Mouse (Mus musculus): Measurements from ENCODE around the gene Tmbim4. TPM values are rescaled to one million over a fixed set of nuclear protein-coding genes. Genes with fewer than 3 reads are reported as not detected.

Gene Tmbim4
- total and polyA plus RNA-seq, 2 experiments from 2014 or later: 92.7 to 143 TPM

- no peak overlapping the region for H3K4me3 ChIP-seq (ENCODE audit: low read length)
- no peaks in the 10 kb centered on the region for H3K4me1 ChIP-seq (ENCODE audit: insufficient read depth, low read length)
- no peaks in the 10 kb centered on the region for H3K36me3 ChIP-seq (ENCODE audit: insufficient read depth, low read length)
- no peak for ATAC-seq
- H3K27ac ChIP-seq: no peak overlapping the region
- H3K9ac ChIP-seq (replicated peaks; ENCODE audit: low read length): no peak overlapping the region
- no peak overlapping the region for H3K4me2 ChIP-seq (ENCODE audit: low read depth, low read length)
- WGBS: 87% methylated on average over 19 of the region's 19 CpGs
- DNase-seq (ENCODE audit: low spot score): no peak
- TF ChIP-seq CTCF (IDR thresholded peaks at IDR 0.05; ENCODE audit: low read depth): no peak
- no peaks in the 10 kb centered on the region for H3K9me3 ChIP-seq (ENCODE audit: low read length)
- H3K27me3 ChIP-seq (ENCODE audit: insufficient read depth, low read length): no peaks in the 10 kb centered on the region
Observed at GRCm38 (mm10) chr10:120164931-120165792, 36.2 kb upstream of the Tmbim4 start.

- Histone ChIP-seq H3K9ac (replicated peaks; ENCODE audit: low read length) (no peak overlapping the region), H3K27ac (no peak overlapping the region), H3K27me3 (ENCODE audit: insufficient read depth, low read length) (no peaks in the 10 kb centered on the region), H3K36me3 (ENCODE audit: insufficient read depth, low read length) (no peaks in the 10 kb centered on the region), H3K4me3 (ENCODE audit: low read length) (no peak overlapping the region), H3K4me1 (ENCODE audit: insufficient read depth, low read length) (no peaks in the 10 kb centered on the region), H3K4me2 (ENCODE audit: low read depth, low read length) (no peak overlapping the region), H3K9me3 (ENCODE audit: low read length) (no peaks in the 10 kb centered on the region)
- no peak for ATAC-seq
- no peak for DNase-seq (ENCODE audit: low spot score)
- WGBS: 92% methylated on average over 17 of the region's 17 CpGs
- TF ChIP-seq CTCF (IDR thresholded peaks at IDR 0.05; ENCODE audit: low read depth): no peak
Observed at GRCm38 (mm10) chr10:120165793-120166503, 35.4 kb upstream of the Tmbim4 start.

- ATAC-seq (no peak), DNase-seq (ENCODE audit: low spot score) (no peak)
- Histone ChIP-seq H3K27ac (no peak overlapping the region), H3K4me2 (ENCODE audit: low read depth, low read length) (no peak overlapping the region), H3K9me3 (ENCODE audit: low read length) (no peaks in the 10 kb centered on the region), H3K4me3 (ENCODE audit: low read length) (no peak overlapping the region), H3K9ac (replicated peaks; ENCODE audit: low read length) (no peak overlapping the region), H3K4me1 (ENCODE audit: insufficient read depth, low read length) (no peaks in the 10 kb centered on the region), H3K36me3 (ENCODE audit: insufficient read depth, low read length) (no peaks in the 10 kb centered on the region), H3K27me3 (ENCODE audit: insufficient read depth, low read length) (no peaks in the 10 kb centered on the region)
- 84% methylated on average over 1 of the region's 1 CpGs for WGBS
- TF ChIP-seq CTCF (IDR thresholded peaks at IDR 0.05; ENCODE audit: low read depth): no peak
Observed at GRCm38 (mm10) chr10:120168070-120168469, 33.3 kb upstream of the Tmbim4 start.

DNA sequence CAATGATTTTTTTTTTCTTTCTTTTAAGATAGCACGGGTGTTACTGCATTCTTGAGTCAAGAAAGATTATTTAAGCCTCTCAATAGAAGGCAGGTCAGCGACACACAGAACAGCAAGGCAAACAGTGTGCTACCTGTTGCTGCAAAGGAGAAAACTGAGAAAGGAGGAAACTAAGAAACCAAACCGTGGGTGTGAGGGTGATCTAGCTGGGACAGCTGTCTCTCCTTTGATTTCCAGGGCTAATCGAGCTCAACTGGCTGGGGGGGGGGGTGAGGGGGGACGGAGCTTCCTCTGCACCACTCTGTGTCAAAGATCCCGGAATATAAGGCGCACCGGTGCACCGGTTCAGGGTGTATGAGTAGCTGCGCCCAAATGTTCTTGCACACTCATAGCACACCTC lies 32.3 kb upstream of the Tmbim4 start:
- no peaks in the 10 kb centered on the region for H3K36me3 ChIP-seq (ENCODE audit: insufficient read depth, low read length)
- no peaks in the 10 kb centered on the region for H3K27me3 ChIP-seq (ENCODE audit: insufficient read depth, low read length)
- WGBS: 67% methylated on average over 10 of the region's 10 CpGs
- no peak overlapping the region for H3K9ac ChIP-seq (replicated peaks; ENCODE audit: low read length)
- TF ChIP-seq CTCF (IDR thresholded peaks at IDR 0.05; ENCODE audit: low read depth): no peak
- no peak for DNase-seq (ENCODE audit: low spot score)
- H3K4me2 ChIP-seq (ENCODE audit: low read depth, low read length): no peak overlapping the region
- no peak overlapping the region for H3K27ac ChIP-seq
- ATAC-seq: no peak
- no peak overlapping the region for H3K4me3 ChIP-seq (ENCODE audit: low read length)
- H3K4me1 ChIP-seq (ENCODE audit: insufficient read depth, low read length): no peaks in the 10 kb centered on the region
- no peaks in the 10 kb centered on the region for H3K9me3 ChIP-seq (ENCODE audit: low read length)

- H3K4me2 ChIP-seq (ENCODE audit: low read depth, low read length): no peak overlapping the region
- ATAC-seq (no peak), DNase-seq (ENCODE audit: low spot score) (no peak)
- no peak overlapping the region for H3K27ac ChIP-seq
- H3K4me1 ChIP-seq (ENCODE audit: insufficient read depth, low read length): no peaks in the 10 kb centered on the region
- 74% methylated on average over 5 of the region's 5 CpGs for WGBS
- TF ChIP-seq CTCF (IDR thresholded peaks at IDR 0.05; ENCODE audit: low read depth): no peak
- H3K27me3 ChIP-seq (ENCODE audit: insufficient read depth, low read length): no peaks in the 10 kb centered on the region
- H3K9me3 ChIP-seq (ENCODE audit: low read length): no peaks in the 10 kb centered on the region
- H3K9ac ChIP-seq (replicated peaks; ENCODE audit: low read length): no peak overlapping the region
- H3K36me3 ChIP-seq (ENCODE audit: insufficient read depth, low read length): no peaks in the 10 kb centered on the region
- no peak overlapping the region for H3K4me3 ChIP-seq (ENCODE audit: low read length)
Observed at GRCm38 (mm10) chr10:120169841-120170240, 31.5 kb upstream of the Tmbim4 start.

DNA sequence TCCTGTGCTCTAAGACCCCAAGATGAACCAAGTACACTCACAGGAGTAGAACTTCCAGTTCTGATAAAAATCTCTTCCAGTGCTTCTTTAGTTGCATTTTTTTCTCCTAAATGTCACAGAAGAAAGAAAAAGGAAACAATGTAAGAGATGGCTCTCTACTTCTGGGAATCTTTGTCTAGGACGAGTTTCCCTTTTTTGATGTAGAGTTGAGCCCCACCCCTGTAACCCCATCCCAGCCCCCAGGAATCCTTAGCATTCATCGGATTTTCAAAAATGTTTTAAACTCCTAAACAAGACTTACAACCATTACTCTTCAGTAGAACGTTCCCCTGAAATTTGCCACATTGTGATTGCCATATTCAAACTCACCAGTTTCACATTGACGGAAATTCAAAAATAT lies 31.1 kb upstream of the Tmbim4 start:
- Histone ChIP-seq H3K36me3 (ENCODE audit: insufficient read depth, low read length) (no peaks in the 10 kb centered on the region), H3K9ac (replicated peaks; ENCODE audit: low read length) (no peak overlapping the region), H3K27me3 (ENCODE audit: insufficient read depth, low read length) (no peaks in the 10 kb centered on the region), H3K4me1 (ENCODE audit: insufficient read depth, low read length) (no peaks in the 10 kb centered on the region), H3K27ac (no peak overlapping the region), H3K9me3 (ENCODE audit: low read length) (no peaks in the 10 kb centered on the region), H3K4me3 (ENCODE audit: low read length) (no peak overlapping the region), H3K4me2 (ENCODE audit: low read depth, low read length) (no peak overlapping the region)
- ATAC-seq (no peak), DNase-seq (ENCODE audit: low spot score) (no peak)
- TF ChIP-seq CTCF (IDR thresholded peaks at IDR 0.05; ENCODE audit: low read depth): no peak
- WGBS: 73% methylated on average over 4 of the region's 4 CpGs

DNA sequence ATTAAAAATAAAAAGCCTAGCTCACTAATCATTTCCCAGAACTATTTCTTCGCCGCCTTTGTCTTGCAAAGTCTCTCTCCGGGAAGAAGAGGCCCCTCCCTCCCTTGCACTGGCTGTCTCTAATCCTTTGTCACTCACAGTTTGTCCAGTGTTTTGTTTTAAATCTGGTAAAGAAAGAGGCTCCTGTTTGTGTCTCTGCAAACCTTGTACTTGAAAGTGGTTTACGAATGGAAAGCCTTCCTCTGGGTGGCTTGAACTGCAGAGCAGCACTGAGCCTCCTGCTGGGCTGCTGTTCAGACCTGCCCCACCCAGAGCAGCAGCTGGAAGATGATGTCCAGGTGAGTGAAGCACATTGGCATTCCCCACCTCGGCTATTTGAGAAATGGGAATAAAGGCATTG lies 30.1 kb upstream of the Tmbim4 start:
- no peak overlapping the region for H3K4me2 ChIP-seq (ENCODE audit: low read depth, low read length)
- DNase-seq (ENCODE audit: low spot score) (no peak), ATAC-seq (no peak)
- H3K36me3 ChIP-seq (ENCODE audit: insufficient read depth, low read length): no peaks in the 10 kb centered on the region
- H3K9me3 ChIP-seq (ENCODE audit: low read length): no peaks in the 10 kb centered on the region
- 21% methylated on average over 5 of the region's 5 CpGs for WGBS
- TF ChIP-seq CTCF (IDR thresholded peaks at IDR 0.05; ENCODE audit: low read depth): no peak
- no peak overlapping the region for H3K4me3 ChIP-seq (ENCODE audit: low read length)
- H3K9ac ChIP-seq (replicated peaks; ENCODE audit: low read length): no peak overlapping the region
- H3K4me1 ChIP-seq (ENCODE audit: insufficient read depth, low read length): no peaks in the 10 kb centered on the region
- H3K27ac ChIP-seq: no peak overlapping the region
- no peaks in the 10 kb centered on the region for H3K27me3 ChIP-seq (ENCODE audit: insufficient read depth, low read length)
